Mouse (Mus musculus): ENCODE results near the gene Sumf1. TPM values are rescaled to one million over a fixed set of nuclear protein-coding genes. Genes with fewer than 3 reads are reported as not detected.

Sumf1 gene
- total and polyA plus RNA-seq, 3 experiments = 11.0 to 13.5 (median 12.1) TPM

GRCm38 (mm10) chr6:108228601-108229000, 43.2 kb upstream of the Sumf1 start:
- 43% methylated on average over 2 of the region's 2 CpGs for WGBS
- Histone ChIP-seq H3K79me2 (replicated peaks; ENCODE audit: control insufficient read depth, insufficient read depth, low read length) (peaks cover 2% of the 10 kb centered on the region; the same call in 1 of the 2 replicates), H3K4me1 (ENCODE audit: control insufficient read depth, insufficient read depth, low read length) (peaks cover 24% of the 10 kb centered on the region), H3K36me3 (ENCODE audit: control insufficient read depth, insufficient read depth, low read length) (peaks cover 24% of the 10 kb centered on the region), H3K27ac (no peak overlapping the region), H3K9ac (ENCODE audit: low read depth, low read length) (no peak overlapping the region), H3K27me3 (ENCODE audit: control insufficient read depth, insufficient read depth, low read length) (no peaks in the 10 kb centered on the region), H3K4me3 (no peak overlapping the region)
- DNase-seq = peak in 1 of 2 experiments; percentile 12
- intact Hi-C loops (cut with DNase I) = loop anchor here (5.0 kb wide), 1 partner anchor 126 kb away; no protein-coding TSS in a partner anchor
- TF ChIP-seq CTCF (IDR thresholded peaks at IDR 0.05) (no peak), EP300 (IDR thresholded peaks at IDR 0.05; ENCODE audit: insufficient read depth, low read depth, low read length) (no peak), POLR2A (IDR thresholded peaks at IDR 0.05; ENCODE audit: insufficient read depth, low read depth, low read length) (no peak)

DNA sequence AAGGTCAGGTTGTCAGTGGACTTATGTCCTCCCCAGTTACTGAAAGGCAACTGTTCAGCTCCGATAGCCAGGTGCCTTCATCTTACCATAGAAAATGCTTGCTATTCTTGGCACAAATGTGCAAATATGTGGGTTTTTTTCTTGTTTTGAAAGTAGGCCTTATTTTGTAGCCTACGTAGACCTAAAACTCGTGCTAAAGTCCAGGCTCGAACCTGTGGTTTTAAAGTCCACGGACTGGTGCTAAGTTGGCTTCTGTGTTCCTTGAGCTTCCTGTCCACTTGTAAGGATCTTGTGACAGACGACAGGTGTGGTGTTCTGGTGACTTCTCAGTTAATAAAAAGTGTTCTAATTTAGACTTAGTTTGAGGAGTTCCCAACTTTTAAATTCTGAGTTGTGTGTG, 42.7 kb upstream of the Sumf1 start:
- DNase-seq = peak in 1 of 2 experiments; percentile 10
- no peak overlapping the region for H3K4me3 ChIP-seq
- H3K27ac ChIP-seq = no peak overlapping the region; the same call in 1 of the 2 replicates
- TF ChIP-seq CTCF (IDR thresholded peaks at IDR 0.05) (no peak), POLR2A (IDR thresholded peaks at IDR 0.05; ENCODE audit: insufficient read depth, low read depth, low read length) (no peak), EP300 (IDR thresholded peaks at IDR 0.05; ENCODE audit: insufficient read depth, low read depth, low read length) (no peak)
- intact Hi-C loops (cut with DNase I) = loop anchor here (5.0 kb wide), 1 partner anchor 126 kb away; no protein-coding TSS in a partner anchor
- H3K79me2 ChIP-seq (replicated peaks; ENCODE audit: control insufficient read depth, insufficient read depth, low read length) = peaks cover 2% of the 10 kb centered on the region; the same call in 1 of the 2 replicates
- no peak overlapping the region for H3K9ac ChIP-seq (ENCODE audit: low read depth, low read length)
- H3K27me3 ChIP-seq (ENCODE audit: control insufficient read depth, insufficient read depth, low read length) = no peaks in the 10 kb centered on the region
- peaks cover 21% of the 10 kb centered on the region for H3K4me1 ChIP-seq (ENCODE audit: control insufficient read depth, insufficient read depth, low read length)
- 77% methylated on average over 6 of the region's 6 CpGs for WGBS
- peaks cover 24% of the 10 kb centered on the region for H3K36me3 ChIP-seq (ENCODE audit: control insufficient read depth, insufficient read depth, low read length)

GRCm38 (mm10) chr6:108227461-108227860, 42.1 kb upstream of the Sumf1 start:
- DNase-seq = peak; percentile 21 to 32
- H3K36me3 ChIP-seq (ENCODE audit: control insufficient read depth, insufficient read depth, low read length) = peaks cover 27% of the 10 kb centered on the region
- peak; percentile 27 for TF ChIP-seq CTCF (IDR thresholded peaks at IDR 0.05)
- TF ChIP-seq POLR2A (IDR thresholded peaks at IDR 0.05; ENCODE audit: insufficient read depth, low read depth, low read length) = no peak
- no peak for TF ChIP-seq EP300 (IDR thresholded peaks at IDR 0.05; ENCODE audit: insufficient read depth, low read depth, low read length)
- H3K4me1 ChIP-seq (ENCODE audit: control insufficient read depth, insufficient read depth, low read length) = peaks cover 17% of the 10 kb centered on the region
- H3K79me2 ChIP-seq (replicated peaks; ENCODE audit: control insufficient read depth, insufficient read depth, low read length) = peaks cover 2% of the 10 kb centered on the region; the same call in 1 of the 2 replicates
- intact Hi-C loops (cut with DNase I) = loop anchor here (5.0 kb wide), 1 partner anchor 125 kb away; no protein-coding TSS in a partner anchor
- H3K27me3 ChIP-seq (ENCODE audit: control insufficient read depth, insufficient read depth, low read length) = no peaks in the 10 kb centered on the region
- H3K4me3 ChIP-seq = no peak overlapping the region
- H3K27ac ChIP-seq = peak overlapping the region; percentile 16; the same call in 1 of the 2 replicates
- 63% methylated on average over 6 of the region's 6 CpGs for WGBS
- no peak overlapping the region for H3K9ac ChIP-seq (ENCODE audit: low read depth, low read length)

DNA sequence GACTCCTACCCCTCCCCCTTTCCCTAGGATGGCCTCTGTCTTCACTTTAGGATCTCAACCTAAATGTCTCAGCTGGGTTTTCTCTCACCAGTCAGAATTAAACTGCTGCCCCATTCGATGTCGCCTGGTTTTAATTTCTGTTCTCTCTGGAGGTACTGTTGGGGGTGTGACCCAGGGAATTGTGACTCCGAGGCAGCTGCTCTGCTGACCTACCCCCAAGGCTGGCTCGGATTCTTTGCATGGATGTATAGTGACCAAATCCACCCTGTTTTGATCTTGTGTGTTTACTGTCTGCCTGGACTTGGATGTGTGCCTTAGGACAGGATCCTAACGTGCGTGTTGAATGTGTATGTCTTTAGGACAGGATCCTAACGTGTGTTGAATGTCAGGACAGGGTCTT, 40.8 kb upstream of the Sumf1 start:
- intact Hi-C loops (cut with DNase I) = loop anchor here (5.0 kb wide), 1 partner anchor 124 kb away; no protein-coding TSS in a partner anchor
- 73% methylated on average over 7 of the region's 7 CpGs for WGBS

GRCm38 (mm10) chr6:108225027-108225426, 39.6 kb upstream of the Sumf1 start:
- intact Hi-C loops (cut with DNase I) = loop anchor here (5.0 kb wide), 1 partner anchor 123 kb away; no protein-coding TSS in a partner anchor
- no peaks in the 10 kb centered on the region for H3K27me3 ChIP-seq (ENCODE audit: control insufficient read depth, insufficient read depth, low read length)
- H3K4me1 ChIP-seq (ENCODE audit: control insufficient read depth, insufficient read depth, low read length) = peaks cover 10% of the 10 kb centered on the region
- peaks cover 2% of the 10 kb centered on the region; the same call in 1 of the 2 replicates for H3K79me2 ChIP-seq (replicated peaks; ENCODE audit: control insufficient read depth, insufficient read depth, low read length)
- no peak overlapping the region for H3K9ac ChIP-seq (ENCODE audit: low read depth, low read length)
- peak overlapping the region; percentile 56 for H3K27ac ChIP-seq
- peaks cover 38% of the 10 kb centered on the region for H3K36me3 ChIP-seq (ENCODE audit: control insufficient read depth, insufficient read depth, low read length)
- DNase-seq = no peak
- TF ChIP-seq CTCF (IDR thresholded peaks at IDR 0.05) (no peak), POLR2A (IDR thresholded peaks at IDR 0.05; ENCODE audit: insufficient read depth, low read depth, low read length) (no peak), EP300 (IDR thresholded peaks at IDR 0.05; ENCODE audit: insufficient read depth, low read depth, low read length) (no peak)
- H3K4me3 ChIP-seq = no peak overlapping the region
- WGBS = 48% methylated on average over 2 of the region's 2 CpGs

More for the DNA sequence above, 40.8 kb upstream of the Sumf1 start:
- DNase-seq = no peak
- Histone ChIP-seq H3K9ac (ENCODE audit: low read depth, low read length) (no peak overlapping the region), H3K27me3 (ENCODE audit: control insufficient read depth, insufficient read depth, low read length) (no peaks in the 10 kb centered on the region), H3K4me1 (ENCODE audit: control insufficient read depth, insufficient read depth, low read length) (peaks cover 12% of the 10 kb centered on the region), H3K27ac (no peak overlapping the region; the same call in 1 of the 2 replicates), H3K79me2 (replicated peaks; ENCODE audit: control insufficient read depth, insufficient read depth, low read length) (peaks cover 2% of the 10 kb centered on the region; the same call in 1 of the 2 replicates), H3K4me3 (no peak overlapping the region), H3K36me3 (ENCODE audit: control insufficient read depth, insufficient read depth, low read length) (peaks cover 36% of the 10 kb centered on the region)
- TF ChIP-seq POLR2A (IDR thresholded peaks at IDR 0.05; ENCODE audit: insufficient read depth, low read depth, low read length) = no peak

DNA sequence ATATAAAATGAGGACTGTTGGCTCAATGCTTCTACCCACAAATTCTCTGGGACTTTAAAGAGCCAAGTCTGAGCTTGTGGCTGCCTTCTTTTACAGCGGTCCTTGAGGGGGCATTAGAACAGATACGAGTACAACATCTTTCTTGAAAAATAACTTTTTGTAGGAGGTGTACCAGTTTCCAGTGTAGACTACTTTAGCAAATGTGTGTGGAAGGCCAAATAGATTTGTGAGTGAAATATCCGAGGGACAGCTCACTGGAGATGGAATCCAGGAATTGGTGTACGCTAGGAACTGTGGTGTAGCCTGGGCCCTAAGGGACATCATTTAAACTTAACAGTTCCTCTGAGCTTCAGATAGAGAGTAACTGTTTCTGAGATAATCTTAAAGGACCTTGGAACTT, 39.0 kb upstream of the Sumf1 start:
- peaks cover 11% of the 10 kb centered on the region for H3K4me1 ChIP-seq (ENCODE audit: control insufficient read depth, insufficient read depth, low read length)
- peaks cover 4% of the 10 kb centered on the region; the same call in 1 of the 2 replicates for H3K79me2 ChIP-seq (replicated peaks; ENCODE audit: control insufficient read depth, insufficient read depth, low read length)
- H3K36me3 ChIP-seq (ENCODE audit: control insufficient read depth, insufficient read depth, low read length) = peaks cover 42% of the 10 kb centered on the region
- H3K9ac ChIP-seq (ENCODE audit: low read depth, low read length) = no peak overlapping the region
- DNase-seq = no peak
- H3K27me3 ChIP-seq (ENCODE audit: control insufficient read depth, insufficient read depth, low read length) = no peaks in the 10 kb centered on the region
- no peak overlapping the region for H3K4me3 ChIP-seq
- no peak for TF ChIP-seq CTCF (IDR thresholded peaks at IDR 0.05)
- no peak for TF ChIP-seq POLR2A (IDR thresholded peaks at IDR 0.05; ENCODE audit: insufficient read depth, low read depth, low read length)
- TF ChIP-seq EP300 (IDR thresholded peaks at IDR 0.05; ENCODE audit: insufficient read depth, low read depth, low read length) = no peak
- peak overlapping the region; percentile 56 for H3K27ac ChIP-seq
- intact Hi-C loops (cut with DNase I) = no loop called here
- WGBS = 66% methylated on average over 4 of the region's 4 CpGs
